Mouse (Mus musculus) kidney, postnatal 14 days (tissue): Measurements from ENCODE around the gene Negr1.
A peak's percentile ranks its signal among the peaks of the same experiment; 100 is the strongest.
"Not testable (repeated sequence)": the region's sequence is repeated elsewhere in the genome, so short reads cannot be mapped to it uniquely, and the experiment has no call there.

Experiments used
- DNase-seq: peaks from one replicate; pipeline ENCODE4 v3.0.0; 2022; ENCODE audit warnings: mixed read lengths

The Negr1 gene

GRCm38 (mm10) chr3:157031513-157032142 is 470.0 kb downstream of the Negr1 start:
- no peak for DNase-seq

DNA sequence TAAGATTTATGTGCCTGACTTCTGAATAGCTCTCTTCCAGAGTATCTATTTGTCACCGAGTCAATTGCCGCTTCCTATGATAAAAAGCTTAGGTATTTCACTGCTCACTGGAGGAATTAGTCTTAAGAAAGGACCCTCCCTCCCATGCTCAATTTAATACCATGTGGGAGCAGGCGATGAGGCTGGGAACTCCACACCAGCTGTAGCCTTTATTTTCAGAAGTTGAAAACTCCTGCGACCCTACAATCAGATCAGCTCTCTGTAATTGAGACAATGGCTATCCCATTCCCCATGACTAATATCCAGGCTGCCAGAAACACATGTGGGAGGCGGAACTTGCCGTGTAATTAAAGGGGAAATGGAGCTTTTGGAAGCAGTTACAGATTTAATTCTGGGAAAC is 474.4 kb downstream of the Negr1 start:
- no peak for DNase-seq

- DNase-seq, result no peak
Observed at GRCm38 (mm10) chr3:157036568-157036967, 475.0 kb downstream of the Negr1 start.

DNA sequence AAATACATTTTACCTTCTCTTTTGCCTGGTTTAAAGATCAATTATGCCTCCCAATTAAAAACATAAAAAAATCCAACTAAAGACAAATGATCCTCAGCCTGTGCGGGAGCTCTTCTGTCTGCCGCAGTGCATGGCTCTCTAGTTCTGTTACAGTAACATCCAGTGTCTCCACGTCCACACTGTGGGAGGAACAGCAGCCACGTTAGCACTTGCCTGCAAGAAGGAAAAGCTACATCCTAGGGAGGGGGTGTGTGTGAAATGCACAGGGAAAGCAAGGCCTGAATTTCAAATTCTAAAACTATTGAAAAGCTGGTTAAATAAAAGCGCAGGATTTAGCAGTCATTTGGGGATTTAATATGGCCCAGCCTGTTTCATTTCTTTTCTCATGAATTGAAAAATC is 479.0 kb downstream of the Negr1 start:
- no peak for DNase-seq

DNA sequence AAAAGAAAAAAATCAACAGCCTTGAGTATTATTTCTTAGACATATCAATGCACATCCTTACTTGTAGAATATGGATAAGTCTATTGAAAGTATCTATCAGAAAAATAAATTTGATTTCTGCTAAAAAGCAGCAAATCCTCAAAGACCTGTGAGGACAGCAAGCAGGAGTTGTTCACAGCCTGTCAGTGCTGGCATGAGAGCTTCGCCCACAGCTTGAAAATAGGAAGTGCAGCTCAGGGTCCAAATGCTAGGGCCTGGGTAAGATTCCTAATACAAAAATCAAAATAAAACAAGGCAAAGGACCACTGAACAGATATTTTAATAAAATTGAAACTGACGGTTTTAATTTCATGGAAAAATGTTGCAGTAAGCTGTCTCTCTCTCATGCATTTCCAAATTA is 483.0 kb downstream of the Negr1 start:
- DNase-seq, result no peak

GRCm38 (mm10) chr3:157064438-157064837 is 502.8 kb downstream of the Negr1 start:
- DNase-seq, result not testable (repeated sequence)

DNA sequence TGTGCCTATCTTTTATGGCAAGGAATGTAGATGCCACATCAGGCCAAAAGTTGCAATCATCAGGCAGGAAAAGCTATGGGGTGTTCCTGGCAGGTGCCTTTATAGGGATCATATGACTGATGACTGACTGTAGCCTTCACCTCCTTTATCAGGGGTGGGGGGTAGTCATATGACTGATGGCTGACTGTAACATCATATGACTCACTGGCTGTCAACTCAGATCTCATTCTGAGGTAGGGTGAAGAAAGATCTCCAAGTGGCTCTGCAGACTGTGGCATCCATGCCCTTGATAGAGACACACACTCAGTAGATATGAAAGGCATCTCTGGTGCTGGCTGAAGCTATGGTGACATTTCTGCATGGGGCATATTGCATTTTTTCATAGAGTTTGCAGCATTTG is 504.7 kb downstream of the Negr1 start:
- no peak for DNase-seq

DNA sequence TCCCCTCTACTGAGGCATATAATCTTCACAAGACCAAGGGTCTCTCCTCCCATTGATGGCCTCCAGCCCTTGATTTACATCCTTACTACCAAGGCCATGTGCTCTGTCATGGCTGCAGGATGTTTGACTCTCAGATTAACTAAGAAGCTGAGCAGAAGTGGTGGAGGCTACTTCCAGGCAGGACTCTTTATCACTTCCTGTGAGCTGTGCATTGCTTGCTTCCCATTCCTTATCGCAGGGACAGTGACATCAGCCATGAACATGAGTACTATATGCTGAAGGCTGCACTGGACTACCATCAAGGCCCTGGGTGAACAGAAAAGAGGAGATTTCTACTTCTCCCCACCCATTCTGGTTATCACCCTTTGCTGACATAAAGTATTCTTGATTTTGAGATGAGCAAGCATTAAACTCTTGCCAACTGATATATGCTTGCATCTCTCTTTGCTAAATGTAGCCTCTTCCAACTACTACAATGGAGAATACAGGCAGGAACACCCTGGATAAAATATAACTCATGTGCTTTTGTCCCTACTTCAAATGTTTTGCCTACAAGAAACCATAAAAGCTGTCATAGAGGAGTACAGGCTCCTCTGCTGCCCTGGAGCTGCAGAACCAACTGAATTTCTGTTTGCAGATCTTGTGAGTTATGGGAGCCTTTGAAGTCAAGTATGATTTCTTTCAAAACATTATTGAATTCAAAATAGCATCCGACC is 517.8 kb downstream of the Negr1 start:
- peak; percentile 4 for DNase-seq

DNA sequence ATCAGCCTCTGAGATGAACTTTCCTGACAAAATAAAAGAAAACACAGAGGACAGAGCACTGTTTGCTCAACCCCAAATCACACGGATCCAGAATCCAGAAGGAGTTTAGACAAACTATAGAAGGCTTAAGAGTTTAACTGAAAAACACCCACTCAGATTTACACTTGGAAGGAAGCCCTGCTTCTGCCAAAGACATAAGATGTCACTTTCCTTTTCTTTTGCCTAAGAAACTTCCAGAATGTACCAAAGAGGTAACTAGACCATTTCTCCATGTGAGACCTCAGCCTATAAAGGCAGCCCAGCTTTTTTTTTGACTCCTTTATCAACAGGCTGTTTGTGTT is 518.3 kb downstream of the Negr1 start:
- DNase-seq, result no peak

GRCm38 (mm10) chr3:157080585-157080984 is 519.0 kb downstream of the Negr1 start:
- no peak for DNase-seq

GRCm38 (mm10) chr3:157082808-157083784 is 521.5 kb downstream of the Negr1 start:
- no peak for DNase-seq

DNA sequence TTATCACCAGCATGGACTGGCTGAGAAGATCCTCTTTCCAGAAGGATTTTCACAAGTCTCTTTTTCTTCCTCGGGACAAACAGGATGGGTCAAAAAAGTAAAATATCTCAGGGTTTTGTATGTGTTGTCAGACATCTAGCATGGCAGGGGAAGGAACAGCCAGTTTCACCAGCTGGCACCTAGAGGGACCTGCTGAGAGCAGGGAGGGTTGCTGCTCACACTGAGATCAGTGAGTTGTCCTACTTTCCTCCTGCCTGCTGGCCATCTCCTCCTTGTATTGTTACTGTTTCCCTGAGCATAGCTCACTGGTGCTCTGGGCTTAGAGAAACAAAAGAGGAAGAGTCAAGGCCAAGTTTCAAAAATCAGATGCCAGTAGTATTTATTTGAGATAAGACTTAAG is 523.6 kb downstream of the Negr1 start:
- DNase-seq, result no peak

DNA sequence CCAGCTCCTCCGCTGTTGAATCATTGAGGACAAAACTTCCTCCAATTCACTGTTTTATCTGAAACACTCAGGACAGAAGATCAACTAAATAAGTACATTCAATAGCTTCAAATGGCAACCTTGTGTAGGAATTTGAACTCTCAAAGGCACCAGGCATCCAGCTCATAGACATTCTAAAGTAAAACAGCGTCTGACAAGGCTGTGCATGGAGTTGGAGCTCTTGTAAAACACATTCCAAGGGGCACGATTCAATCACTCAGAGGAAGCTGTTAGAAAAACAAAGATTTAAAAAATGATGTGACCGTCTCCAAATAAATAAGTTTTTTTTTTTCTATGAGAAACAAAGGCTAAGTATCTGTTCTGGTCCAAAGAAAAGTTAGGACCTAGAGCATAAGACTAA is 528.5 kb downstream of the Negr1 start:
- no peak for DNase-seq

DNA sequence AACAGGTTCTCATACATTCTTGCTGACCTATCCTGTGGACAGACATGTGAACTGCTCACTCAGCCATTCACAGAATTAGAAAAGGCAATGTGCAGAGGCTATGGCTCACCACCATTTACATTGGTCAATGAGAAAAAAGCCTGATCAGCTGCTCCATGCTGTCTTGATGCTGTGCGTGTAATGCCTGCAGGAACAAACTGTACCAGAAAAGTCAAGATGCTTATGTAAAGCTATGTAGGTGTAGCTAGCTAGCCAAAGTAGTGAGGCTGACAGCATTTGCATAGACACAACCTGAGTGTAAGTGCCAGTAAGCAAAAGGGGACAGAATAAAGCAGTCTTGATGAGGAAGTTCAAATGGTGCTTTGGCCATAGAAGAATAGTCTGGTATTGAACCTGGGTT is 534.7 kb downstream of the Negr1 start:
- DNase-seq, result no peak

- no peak for DNase-seq
Observed at GRCm38 (mm10) chr3:157097514-157097913, 535.9 kb downstream of the Negr1 start.

- DNase-seq, result no peak
Observed at GRCm38 (mm10) chr3:157098417-157098816, 536.8 kb downstream of the Negr1 start.

DNA sequence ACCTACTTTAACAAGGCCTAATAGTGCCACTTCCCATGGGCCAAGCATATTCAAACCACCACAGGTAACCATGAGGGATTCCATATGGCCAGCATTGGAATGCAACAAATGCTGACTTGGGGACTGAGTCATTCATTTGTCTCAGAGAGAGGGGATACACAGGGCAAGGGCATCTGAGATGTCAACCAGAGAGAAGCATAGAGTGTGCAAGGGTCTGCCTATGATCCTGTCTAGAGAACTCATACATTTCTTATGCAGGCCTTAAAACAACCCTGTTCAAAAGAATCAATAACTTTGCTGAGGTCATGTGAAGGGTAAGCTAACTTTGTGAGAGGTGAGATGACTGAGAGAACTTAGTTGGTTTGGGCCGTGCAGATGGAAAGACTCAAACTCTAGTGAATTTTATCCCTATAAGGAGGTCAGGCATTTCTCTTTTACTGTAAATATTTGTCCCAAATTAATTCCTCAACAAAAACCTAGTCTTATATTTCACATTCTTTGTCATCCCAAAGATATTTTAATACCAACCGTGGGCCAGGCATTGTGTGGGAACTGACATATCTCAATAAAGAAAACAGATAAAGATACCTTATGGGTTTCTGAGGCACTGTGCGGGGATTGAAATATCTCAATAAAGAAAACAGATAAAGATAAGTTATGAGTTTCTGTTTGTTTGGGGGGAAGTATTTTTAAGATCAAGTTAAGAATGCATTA is 543.4 kb downstream of the Negr1 start:
- DNase-seq, result no peak

DNA sequence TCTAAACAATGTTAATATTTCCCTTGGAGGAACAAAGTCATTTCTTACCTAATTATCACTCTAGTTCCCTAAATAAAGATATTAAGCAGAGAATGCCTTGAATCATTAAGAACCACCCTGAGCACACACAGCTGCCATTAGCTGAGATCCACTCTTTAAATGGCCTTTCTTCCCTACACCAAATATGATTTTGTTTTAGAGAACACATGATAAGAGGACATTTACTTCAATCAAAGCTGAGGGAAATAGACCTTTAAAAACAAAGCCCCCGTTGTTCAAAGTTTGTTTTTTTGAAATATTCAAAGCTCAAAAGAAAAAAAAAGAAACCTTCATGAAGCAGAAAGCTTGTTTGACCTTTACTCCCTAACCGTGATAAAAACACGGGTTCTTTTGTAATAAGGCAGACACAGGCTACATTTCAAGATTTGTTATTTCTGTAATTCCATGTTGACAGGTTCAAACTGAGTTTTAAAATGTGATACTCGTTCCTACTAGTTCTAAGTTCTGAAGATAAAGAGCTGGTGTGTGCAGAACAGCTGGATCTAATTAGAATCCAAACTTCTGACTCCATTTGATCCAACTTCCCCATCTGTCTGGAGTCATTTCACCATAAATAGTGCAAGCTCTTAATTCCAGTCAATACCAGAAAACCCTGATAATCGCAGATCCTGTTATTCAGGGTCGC is 544.1 kb downstream of the Negr1 start:
- peak; percentile 8 for DNase-seq

GRCm38 (mm10) chr3:157108156-157108555 is 546.6 kb downstream of the Negr1 start:
- DNase-seq, result no peak

DNA sequence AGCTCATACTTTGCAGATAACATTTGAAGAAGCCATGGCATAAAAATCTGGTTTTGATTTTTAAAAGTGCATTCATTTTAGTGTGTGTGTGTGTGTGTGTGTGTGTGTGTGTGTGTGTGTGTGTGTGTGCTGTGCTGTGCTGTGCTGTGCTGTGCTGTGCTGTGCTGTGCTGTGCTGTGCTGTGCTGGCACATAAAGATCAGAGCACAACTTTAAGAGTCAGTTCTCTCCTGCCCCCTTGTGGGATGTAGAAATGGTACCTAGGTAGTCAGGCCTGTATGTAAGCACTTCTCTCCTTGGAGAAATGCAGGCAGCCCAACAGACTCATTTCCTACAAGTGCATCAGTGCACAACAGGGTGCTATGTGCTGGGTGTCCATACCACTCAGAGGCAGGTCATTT is 547.7 kb downstream of the Negr1 start:
- DNase-seq, result peak; percentile 64

DNA sequence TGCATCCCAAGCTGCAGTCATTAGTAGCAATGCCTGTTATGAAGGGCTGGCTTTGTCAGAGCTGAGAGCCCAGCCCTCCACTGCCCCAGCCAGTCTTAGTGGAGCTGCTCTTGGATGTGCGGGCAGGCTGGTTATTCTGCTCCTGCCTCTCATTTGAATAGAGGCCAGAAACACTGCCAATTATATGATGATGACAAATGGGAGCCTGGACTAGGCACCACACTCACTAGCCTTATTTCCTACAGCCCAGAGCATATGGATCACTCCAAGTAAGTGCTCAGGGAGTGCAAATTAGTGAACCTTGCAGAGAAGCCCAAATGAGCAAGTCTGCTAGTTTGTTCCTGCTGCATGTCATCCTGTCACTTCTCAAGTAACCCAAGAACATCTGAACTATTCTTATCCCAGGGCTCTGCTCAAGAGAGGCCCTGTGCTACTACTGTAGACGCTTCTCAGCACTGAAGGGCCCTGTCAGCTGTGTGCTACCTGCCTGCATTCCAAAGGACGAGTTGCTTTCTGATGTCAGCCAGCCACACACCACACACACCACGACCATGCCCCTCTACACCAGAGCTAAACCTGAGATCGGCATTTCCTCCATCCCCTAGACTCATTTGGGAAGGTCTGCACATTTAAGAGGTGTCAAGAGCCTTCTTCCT is 553.6 kb downstream of the Negr1 start:
- DNase-seq, result no peak

DNA sequence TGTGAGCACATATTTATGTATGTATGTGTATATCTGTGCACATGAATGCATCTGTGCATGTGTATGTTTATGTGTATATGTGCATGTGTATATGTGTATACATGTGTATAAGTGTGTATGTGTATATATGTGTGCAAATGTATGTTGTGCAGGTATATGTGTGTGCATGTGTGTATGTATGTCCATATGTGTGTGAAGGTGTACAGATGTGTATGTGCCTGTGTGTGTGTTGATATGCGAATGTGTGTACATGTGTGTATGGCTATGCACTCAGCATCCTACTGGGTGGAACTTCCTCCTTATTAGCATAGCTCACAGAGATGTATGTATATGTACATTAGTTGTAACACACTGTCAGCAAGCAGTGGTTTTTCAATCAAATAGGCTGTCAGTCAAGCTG is 554.4 kb downstream of the Negr1 start:
- DNase-seq, result no peak
